Mouse (Mus musculus) ovary, postnatal 10 days (tissue): ENCODE measurements around the gene Sec24c.
A peak's percentile ranks its signal among the peaks of the same experiment; 100 is the strongest.
"Not testable (repeated sequence)": the region's sequence is repeated elsewhere in the genome, so short reads cannot be mapped to it uniquely, and the experiment has no call there.

Source experiments
- DNase-seq: peaks from one replicate; pipeline ENCODE4 v3.0.0; 2022; ENCODE audit warnings: low spot score

Sec24c gene

DNA sequence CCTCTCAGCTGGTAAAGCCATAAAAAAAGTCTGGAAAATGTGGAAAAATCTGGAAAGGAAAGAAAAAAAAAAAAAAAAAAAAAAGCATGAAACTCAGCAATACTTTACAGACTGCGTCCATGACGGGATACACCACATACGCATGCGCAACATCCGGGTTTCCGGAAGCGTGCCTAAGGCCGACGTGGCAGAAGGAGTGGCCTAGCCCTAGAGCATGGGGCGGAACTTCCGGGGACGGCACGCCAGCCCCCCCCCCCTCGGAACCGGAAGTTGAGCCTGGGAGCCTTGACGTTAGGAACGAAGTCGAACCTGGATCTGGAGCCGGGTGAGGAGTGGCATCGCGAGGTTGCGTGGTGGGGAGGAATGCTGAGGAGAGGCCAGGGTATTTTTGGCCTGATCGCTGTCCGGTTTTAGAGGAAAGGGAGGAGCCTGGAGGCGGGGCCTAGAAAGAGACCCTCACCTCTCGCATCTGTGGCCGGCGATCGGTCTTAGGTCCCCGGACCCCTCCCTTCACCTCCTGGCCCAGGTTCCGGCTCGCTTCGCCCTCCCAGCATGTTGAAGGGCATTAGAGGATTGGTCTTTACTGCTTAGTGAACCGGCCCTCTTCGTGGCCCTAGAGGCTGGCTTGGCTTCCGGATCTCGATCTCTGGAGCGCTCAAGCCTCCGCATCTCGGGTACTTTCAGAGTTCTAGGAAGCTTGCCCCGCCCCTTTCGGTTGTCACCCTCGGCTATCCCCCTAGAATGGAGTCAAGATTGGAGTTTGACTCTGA is at the start of gene Sec24c:
Gene Sec24c, plus strand, starts transcription at position 245 of the 770 bp plus-strand sequence.
- DNase-seq, result peak; percentile 96

DNA sequence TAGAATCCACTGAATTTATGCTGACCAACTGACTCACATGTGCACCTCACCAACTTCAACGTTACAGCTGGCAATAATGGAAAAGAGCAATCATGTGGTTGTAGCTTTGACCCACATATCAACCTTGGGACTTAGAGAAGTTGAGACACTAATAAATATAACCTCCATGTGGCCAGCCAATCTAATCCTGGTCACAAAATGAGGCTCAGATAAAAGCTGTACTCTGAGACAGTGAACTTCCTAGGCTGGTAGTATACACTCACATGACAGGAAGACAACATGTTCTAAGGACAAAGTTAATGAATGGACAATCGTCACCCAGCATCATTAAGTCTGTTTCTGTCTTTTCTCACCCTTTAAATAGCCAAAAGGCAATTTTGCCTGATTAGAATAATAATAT is 47.7 kb upstream of the Sec24c start:
- DNase-seq, result no peak

DNA sequence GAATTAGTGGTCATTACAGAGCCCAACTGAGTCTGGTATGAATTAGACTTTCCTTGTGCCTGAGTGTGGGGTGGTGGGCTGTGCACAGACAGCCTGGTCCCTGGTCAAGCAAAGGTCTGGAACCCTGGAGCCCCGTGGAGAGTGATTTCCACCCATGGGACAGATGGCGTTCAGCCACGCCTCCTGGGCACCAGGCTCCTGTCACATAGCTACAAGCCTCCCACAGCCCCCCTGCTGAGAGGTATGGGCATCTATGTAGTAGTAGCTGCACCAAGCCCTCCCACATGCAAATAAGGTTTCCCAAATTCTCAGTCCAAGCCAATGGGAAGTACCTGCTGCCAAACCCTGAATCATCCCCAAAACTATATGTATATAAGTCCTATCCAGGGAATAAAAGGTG is 47.1 kb upstream of the Sec24c start:
- no peak for DNase-seq

DNA sequence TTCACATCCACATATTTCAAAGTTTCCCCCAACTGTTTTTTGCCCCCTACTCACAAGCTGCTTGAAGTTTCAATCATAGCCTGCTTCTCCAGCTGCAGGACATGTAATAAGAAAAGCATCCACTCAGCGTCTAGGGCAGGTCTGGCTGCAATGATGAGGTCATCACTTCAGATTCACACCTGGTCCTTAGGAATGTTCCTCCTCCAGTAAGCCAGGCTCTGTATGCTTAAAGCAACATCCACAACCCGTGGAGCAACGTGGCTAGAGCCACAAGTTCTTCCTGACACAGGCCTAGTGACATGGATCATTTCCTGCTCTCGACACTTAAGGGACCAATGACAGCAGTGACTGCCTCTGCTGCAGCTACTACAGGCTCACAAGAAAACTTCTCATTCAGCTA is 42.9 kb upstream of the Sec24c start:
- no peak for DNase-seq

DNA sequence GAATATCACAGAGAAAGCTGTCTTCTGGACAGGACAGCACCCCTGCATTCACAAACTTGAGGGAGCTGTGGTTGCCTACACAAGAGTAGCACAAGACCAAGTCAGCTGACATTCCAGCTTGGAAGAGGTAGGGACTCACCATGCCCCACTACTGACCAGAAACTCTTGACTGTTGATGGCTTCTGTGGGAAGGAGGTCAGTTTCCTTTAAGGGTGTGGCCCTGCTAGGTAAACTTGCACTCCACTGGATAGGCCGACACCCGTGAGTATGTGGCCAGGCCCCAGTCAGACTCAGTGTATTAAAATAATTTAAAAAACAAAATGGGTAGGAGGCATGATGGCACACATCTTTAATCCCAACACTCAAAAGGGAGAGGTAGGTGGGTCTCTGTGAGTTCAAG is 38.6 kb upstream of the Sec24c start:
- no peak for DNase-seq

DNA sequence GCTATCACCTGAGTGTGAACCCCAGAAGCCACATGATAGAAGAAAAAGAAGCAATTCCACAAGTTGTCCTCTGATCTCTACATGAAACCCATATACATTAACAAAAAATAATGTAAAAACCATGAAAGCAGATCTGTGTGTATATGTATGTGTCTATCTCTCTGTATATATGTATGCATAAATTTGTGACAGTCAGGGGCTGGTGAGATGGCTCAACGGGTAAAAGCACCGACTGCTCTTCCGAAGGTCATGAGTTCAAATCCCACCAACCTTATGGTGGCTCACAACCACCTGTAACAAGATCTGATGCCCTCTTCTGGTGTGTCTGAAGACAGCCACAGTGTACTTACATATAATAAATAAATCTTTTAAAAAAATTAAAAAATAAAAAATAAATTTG is 37.1 kb upstream of the Sec24c start:
- not testable (repeated sequence) for DNase-seq

DNA sequence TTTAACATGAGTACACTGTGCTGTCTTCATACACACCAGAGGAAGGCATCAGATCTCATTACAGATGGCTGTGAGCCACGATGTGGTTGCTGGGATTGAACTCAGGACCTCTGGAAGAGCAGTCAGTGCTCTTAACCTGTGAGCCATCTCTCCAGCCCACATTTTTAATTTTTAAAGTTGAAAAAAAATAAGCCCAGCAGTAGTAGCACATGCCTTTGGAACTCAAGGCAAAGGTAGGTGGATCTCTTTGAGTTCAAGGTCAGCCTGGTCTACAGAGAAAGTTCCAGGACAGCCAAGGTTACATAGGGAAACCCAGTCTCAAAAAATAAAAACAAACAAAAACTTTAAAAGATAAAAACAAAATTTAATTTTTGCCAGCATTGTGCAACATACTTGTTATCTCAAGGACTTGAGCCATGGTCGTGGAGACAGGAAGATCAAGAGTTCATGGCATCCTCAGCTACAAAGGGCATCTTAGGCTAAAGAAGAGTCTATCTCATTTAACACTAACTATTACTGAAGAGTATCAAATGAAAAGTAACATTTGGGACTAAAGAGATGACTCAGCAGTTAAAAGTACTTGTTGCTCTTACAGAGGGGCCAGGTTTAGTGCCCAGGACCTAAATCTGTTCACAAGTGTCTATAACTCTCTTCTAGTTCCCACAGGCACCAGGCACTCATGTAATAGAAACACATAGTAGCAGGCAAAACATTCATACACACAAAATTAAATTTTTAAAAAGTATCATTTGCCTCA is 36.1 kb upstream of the Sec24c start:
- no peak for DNase-seq

DNA sequence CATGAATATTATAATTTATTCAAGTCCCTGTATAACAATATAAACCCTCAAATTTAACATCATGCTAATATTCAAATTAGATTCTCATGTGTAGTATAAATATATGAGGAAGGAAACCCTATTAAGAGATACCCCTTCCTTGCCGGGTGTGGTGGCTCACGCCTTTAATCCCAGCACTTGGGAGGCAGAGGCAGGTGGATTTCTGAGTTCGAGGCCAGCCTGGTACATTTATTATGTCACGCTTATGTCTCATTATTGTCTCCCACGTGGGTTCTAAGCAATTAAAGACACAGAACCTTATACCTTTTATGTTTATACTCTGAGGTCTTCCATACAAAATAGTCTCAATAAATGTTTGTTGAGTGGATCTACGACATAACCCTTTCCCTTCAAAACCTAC is 35.4 kb upstream of the Sec24c start:
- no peak for DNase-seq

DNA sequence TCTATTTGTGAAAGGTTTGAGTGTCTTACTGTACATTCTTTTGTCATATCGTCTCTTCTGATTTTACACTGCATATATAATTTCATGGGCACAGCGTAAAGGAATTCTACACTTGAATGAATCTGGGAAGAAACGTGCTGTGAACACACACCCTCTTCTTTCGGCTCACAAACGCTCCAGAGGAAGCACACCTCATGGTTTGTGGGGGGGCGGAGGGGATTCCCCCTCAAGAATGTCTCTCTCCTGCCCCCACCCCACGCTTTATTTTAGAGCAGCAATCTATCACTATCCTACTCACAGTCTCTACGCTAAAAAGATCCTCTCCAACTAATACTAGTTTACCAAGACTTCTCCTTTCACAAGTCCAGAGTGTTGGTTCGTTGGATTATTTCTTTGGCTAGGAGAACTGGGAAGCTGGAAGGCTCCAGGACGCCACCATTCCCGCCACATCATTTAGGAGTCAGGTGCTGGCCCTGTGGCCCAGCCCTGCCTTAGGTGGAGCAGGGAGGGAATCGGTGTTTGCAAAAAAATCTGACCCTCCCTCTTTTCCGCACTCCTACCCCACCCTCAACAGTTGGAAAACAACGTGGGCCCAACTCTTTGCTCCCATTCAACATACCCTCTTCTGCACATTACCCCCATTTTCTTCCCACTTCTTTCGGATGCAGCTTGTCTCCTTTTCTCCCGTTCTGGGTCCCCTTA is 34.0 kb upstream of the Sec24c start:
- no peak for DNase-seq

DNA sequence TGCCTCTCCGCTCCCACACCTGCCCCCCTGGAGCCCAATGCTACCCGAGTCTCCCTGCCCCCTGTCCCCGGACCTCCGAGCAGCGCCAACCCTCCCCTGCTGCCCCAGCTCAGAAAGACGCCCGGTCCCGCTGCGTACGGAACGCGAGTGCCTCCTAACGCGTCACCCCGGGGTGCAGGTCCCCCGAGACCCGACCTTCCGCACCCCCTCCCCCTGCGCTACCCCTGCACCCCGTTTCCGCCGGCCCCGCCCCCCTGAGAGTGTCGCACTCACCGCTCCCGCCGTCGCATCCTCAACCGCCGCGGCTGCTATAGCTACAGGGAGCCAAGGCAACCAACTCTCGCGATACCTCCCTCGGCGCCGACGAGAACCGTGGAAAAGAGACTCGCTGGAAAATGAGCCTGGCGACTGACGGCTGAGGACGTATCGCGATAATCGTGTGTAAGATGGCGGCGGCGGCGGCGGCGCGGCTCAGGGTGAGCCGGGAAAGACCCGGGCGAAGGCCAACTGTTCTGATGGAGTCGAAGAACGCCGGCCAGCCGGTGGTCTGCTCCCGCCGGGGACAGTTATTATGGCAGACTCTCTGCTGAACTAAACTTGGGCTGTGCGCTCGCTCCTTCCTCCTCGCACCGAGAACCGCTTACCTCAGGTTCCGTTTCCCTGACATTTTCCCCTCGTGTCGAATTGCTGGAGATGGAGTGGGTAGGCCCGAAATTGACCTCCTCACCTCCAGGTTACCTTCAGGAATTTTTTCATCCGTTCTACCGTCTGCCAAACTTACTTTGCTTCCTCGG is 33.3 kb upstream of the Sec24c start, which contains the start of gene Usp54:
Gene Usp54, minus strand, starts transcription at position 420 of the 794 bp plus-strand sequence.
- DNase-seq, result peak; percentile 90

DNA sequence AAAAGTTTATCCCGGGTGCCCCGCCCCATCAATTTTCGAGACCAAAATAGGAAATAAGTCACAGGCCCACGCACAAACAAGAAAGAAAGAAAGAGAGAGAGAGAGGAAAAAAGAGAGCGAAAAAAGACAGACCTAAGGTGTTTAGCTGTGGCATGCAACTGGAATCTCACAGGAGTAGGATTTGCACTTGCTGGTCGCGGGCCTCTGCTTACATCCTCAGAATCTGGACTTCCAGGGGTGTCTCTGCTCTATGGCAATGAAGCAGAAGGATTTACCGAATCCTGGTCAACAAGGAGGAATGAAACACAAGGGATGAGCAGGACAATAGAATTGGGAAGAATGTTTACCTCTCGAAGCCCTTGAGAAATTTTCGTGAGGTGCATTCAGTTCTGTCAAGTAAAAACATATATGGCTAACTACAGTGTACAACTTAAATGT is 32.7 kb upstream of the Sec24c start:
- no peak for DNase-seq

DNA sequence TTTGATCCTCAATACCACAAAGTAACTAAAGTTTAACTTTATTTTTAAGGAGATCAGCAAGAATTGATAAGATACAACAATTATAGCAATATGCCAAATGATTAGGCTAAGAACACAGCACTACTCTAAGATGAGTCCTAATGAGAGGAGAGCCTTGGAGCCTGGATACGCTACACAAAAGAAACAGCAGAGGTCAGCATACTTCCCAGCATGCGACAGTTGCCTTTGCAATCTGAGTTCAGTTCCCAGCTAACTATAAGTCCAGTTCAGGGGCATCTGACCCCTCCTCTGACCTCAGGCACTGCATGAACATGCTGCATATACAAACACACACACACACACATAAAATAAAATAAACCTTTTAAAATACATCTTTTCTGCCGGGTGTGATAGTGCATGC is 28.6 kb upstream of the Sec24c start:
- DNase-seq, result no peak

DNA sequence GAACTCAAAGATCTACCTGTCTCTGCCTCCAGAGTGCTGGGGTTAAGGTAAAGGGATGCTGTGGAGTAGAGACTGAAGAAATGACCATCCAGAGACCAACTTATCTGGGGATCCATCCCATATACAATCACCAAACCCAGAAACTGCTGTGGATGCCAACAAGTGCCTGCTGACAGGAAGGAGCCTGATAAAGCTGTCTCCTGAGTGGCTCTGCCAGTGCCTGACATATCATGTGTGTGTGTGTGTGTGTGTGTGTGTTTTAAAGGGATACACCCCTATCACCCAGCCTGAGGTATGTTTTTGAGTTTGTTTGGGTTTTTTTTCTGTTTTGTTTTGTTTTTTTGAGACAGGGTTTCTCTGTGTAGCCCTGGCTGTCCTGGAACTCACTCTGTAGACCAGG is 27.7 kb upstream of the Sec24c start:
- DNase-seq, result no peak

DNA sequence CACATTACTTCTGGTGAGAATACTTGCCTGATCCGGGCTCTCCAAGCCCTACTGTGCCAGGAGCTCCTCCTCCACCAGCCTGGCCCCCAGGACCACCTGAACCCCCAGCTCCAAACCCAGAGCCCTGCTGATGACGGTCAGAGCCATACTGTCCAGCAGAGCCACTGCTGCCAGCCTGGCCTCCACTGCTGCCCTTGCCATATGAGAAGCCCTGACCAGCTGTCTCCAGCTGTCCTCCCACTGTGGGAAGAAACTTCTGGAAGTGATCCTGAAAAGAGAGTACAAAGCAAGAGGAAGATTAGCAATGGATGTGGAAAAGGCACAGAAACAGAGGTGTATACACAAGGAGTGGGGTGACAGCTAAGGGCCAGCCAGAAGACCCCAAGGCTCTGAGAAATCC is 23.1 kb upstream of the Sec24c start:
- no peak for DNase-seq

DNA sequence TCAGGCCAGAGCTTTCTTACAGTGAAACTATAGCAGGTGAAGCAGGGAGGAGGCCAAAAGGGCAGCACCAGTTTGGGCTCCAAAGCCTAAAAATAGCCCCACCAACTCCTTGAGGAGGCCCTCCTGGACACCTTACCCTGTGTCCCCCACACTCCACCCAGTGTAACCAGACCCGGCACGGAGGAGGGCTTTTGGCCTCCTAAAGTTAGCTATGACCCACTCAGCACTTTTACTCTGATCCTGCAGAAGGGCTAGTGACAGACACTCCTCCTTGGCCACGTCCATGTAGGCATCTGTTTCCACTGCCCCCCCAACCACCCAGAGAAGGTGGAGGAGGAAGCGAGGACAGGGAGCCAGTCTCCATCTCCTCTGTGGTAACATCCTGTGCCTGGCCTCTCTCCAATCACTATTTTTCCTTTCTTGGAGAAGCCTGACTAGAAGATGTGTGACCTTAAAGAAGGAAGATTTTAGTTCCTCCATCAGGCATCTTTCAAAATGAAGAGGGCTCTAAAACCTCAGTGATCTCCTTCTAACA is 22.3 kb upstream of the Sec24c start:
- no peak for DNase-seq

DNA sequence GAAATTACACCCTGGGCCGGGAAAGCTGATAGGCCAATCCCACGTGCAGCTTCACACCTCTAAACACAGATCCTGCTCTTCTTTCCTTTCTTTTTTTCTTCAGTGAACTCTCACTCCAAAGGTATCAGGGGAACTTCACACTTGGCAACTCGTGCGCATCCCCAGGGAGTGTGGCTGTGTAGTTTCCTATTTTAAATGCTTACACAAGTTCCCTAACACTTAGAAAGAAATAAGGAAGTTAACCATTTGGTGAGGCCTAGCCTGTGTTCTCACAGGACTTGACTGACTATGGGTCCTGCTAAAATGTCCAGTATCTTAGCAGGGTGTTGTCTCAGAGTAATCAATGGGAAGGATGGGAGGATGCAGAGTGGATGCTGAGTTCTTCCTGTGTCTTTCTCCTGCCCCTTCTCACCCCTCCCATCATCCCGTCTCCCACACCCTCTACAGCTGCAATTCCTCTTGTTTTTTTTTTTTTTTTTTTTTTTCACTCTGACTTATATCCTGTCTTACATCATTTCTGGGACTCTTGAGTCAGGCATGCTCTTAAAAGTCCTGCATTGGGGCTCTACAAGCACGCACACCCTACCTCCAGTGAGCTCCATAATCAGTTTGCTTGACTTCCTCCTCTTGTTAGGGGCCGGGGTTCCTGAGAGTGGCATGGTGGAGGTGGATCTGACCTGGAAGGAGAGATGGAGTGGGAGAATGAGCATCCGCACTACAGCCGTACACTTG is 19.3 kb upstream of the Sec24c start:
- DNase-seq, result no peak

DNA sequence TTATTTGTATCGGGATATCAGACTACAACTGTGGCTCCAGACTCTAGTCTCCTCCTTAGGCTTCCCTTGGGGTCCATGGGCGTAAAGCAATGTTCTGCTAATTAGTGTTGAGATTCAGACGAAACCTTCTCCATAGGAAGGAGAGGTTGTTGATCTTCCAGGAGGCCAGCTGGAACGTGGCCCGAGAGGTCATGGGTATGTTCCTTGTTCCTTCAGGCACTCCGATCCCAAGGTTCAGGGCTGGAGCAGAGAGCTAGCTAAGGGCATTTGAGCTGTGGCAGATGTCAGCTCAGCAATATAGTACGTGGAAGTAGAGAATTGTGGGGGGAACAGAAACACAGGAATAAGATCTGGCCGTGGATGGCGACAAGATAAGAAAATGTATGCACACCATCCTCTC is 18.4 kb upstream of the Sec24c start:
- no peak for DNase-seq

DNA sequence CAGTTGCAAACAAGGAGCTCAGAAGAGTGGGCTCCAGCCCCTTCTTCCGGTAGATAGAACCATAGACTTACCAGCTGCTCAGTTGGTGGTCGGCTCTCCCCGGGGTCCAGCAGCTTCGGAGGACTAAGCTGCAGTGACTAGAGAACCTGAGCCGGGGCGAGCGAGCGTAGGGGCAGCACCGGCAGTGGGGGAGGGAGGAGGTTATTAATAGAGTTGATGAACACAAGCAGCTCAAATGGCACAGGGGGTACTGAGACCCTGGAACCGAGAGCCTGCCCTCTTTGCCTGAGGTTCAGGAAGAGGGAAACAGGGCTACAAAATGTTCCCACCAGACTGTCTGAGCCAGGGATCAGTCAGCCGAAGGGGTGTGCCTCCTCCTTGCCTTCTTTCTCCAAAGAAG is 17.7 kb upstream of the Sec24c start, which contains the start of gene Myoz1:
Gene Myoz1, minus strand, starts transcription at position 180 of the 400 bp plus-strand sequence.
- DNase-seq, result no peak

DNA sequence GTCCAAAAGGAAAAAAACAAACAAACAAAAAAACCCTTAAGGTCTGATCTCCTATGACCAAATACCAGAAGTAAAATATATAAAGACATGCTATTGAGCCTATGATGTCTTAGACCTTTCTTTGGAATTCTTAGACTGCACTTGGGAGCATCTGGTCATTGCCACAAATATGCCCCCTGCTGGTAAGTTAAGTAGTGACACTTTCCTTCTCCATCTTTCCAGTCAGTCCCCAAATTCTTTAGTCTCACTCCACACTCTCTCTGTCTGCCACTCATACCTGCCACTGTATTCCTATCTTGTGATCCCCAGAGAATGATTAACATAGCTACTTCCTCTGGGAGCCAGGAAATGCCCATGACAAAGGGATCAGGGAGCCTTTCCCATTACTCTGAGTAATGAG is 15.8 kb upstream of the Sec24c start:
- DNase-seq, result no peak

DNA sequence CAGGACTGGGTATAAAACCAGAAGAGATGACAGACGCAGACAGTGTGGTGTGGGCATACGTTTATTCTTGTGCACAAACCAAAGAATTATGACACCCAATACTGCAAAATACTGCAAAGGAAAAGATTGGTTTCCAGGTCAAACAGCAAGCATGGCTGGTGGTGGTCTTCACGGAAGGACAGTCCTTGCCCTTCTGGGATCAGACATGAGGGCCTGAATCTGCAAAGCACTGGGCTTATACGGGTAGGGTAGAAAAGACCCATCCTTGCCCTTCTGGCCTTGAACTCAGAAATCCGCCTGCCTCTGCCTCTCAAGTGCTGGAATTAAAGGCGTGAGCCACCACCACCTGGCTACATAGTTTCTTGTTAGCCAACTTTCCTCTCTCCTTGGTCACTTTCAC is 15.2 kb upstream of the Sec24c start:
- no peak for DNase-seq

DNA sequence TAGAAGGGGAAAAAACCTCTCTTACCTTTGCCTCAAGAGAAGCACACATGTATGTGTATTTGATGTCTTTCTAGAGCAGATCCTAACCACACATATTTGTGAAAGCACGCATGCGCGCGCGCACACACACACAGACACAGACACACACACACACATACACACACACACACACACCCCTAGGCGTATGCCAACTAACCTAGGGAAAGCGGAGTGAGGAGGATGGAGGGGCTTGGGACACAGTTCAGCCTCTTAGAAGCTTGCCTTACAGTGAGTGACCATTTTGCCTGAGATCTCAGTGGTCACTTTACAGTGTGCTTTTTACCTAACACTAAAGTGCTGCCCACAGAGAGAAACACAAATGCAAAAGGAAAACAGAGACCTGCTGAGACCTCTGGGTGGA is 14.4 kb upstream of the Sec24c start:
- no peak for DNase-seq
